Mouse (Mus musculus): Measurements from ENCODE around the gene Rcan1. TPM values are rescaled to one million over a fixed set of nuclear protein-coding genes. Genes with fewer than 3 reads are reported as not detected.
"Not testable (repeated sequence)": the region's sequence is repeated elsewhere in the genome, so short reads cannot be mapped to it uniquely, and the experiment has no call there.

The Rcan1 gene
- 37.4 and 46.9 TPM in 2 replicates for polyA plus RNA-seq (2014; fragmentation: Nextera tagmentation; extraction: Ambion mirVana)

GRCm38 (mm10) chr16:92470706-92471105 is at the start of gene Rcan1:
Gene Rcan1, minus strand, starts transcription at chr16:92470867.
- Histone ChIP-seq H3K9me3 (ENCODE audit: control insufficient read depth, low read length) (no peaks in the 10 kb centered on the region), H3K4me3 (ENCODE audit: low read depth, low read length) (no peak within 1 kb of the TSS)
- no peak for ATAC-seq (replicated peaks; ENCODE audit: low FRiP score)

GRCm38 (mm10) chr16:92519820-92520492 is 49.3 kb upstream of the Rcan1 start:
- Histone ChIP-seq H3K9ac (ENCODE audit: low read length) (no peak overlapping the region), H3K9me3 (ENCODE audit: control insufficient read depth, low read length) (no peaks in the 10 kb centered on the region), H3K27me3 (ENCODE audit: control insufficient read depth, insufficient read depth, low read length) (no peaks in the 10 kb centered on the region), H3K4me2 (ENCODE audit: low read depth, low read length, severe bottlenecking) (no peak overlapping the region), H3K4me3 (ENCODE audit: low read depth, low read length) (no peak overlapping the region), H3K4me1 (replicated peaks; ENCODE audit: control insufficient read depth, insufficient read depth, low read length) (no peaks in the 10 kb centered on the region), H3K27ac (ENCODE audit: low read depth, low read length) (no peak overlapping the region), H3K36me3 (ENCODE audit: control insufficient read depth, insufficient read depth, low read length) (no peaks in the 10 kb centered on the region)
- DNase-seq (ENCODE audit: low spot score): peak; percentile 76
- WGBS: 55% methylated on average over 13 of the region's 13 CpGs
- ATAC-seq (replicated peaks; ENCODE audit: low FRiP score): 0 out of 2 replicates have a peak, but pooled peaks have one; percentile 46

More at GRCm38 (mm10) chr16:92470706-92471105, at the start of gene Rcan1:
- no peaks in the 10 kb centered on the region for H3K27me3 ChIP-seq (ENCODE audit: control insufficient read depth, insufficient read depth, low read length)
- WGBS: 73% methylated on average over 6 of the region's 6 CpGs
- DNase-seq (ENCODE audit: low spot score): no peak
- no peak within 1 kb of the TSS for H3K27ac ChIP-seq (ENCODE audit: low read depth, low read length)
- no peak within 1 kb of the TSS for H3K4me2 ChIP-seq (ENCODE audit: low read depth, low read length, severe bottlenecking)
- no peak within 1 kb of the TSS for H3K9ac ChIP-seq (ENCODE audit: low read length)
- H3K36me3 ChIP-seq (ENCODE audit: control insufficient read depth, insufficient read depth, low read length): no peaks in the 10 kb centered on the region
- H3K4me1 ChIP-seq (replicated peaks; ENCODE audit: control insufficient read depth, insufficient read depth, low read length): no peaks in the 10 kb centered on the region

- Histone ChIP-seq H3K4me2 (ENCODE audit: low read depth, low read length, severe bottlenecking) (no peak overlapping the region), H3K27ac (ENCODE audit: low read depth, low read length) (no peak overlapping the region), H3K36me3 (ENCODE audit: control insufficient read depth, insufficient read depth, low read length) (no peaks in the 10 kb centered on the region), H3K27me3 (ENCODE audit: control insufficient read depth, insufficient read depth, low read length) (no peaks in the 10 kb centered on the region), H3K9ac (ENCODE audit: low read length) (no peak overlapping the region), H3K9me3 (ENCODE audit: control insufficient read depth, low read length) (no peaks in the 10 kb centered on the region), H3K4me3 (ENCODE audit: low read depth, low read length) (no peak overlapping the region), H3K4me1 (replicated peaks; ENCODE audit: control insufficient read depth, insufficient read depth, low read length) (no peaks in the 10 kb centered on the region)
- DNase-seq (ENCODE audit: low spot score): no peak
- no peak for ATAC-seq (replicated peaks; ENCODE audit: low FRiP score)
- WGBS: 67% methylated on average over 4 of the region's 4 CpGs
Observed at GRCm38 (mm10) chr16:92518718-92519117, 48.1 kb upstream of the Rcan1 start.

- WGBS: 91% methylated on average over 9 of the region's 9 CpGs
- ATAC-seq (replicated peaks; ENCODE audit: low FRiP score) (no peak), DNase-seq (ENCODE audit: low spot score) (no peak)
- Histone ChIP-seq H3K9ac (ENCODE audit: low read length) (no peak overlapping the region), H3K36me3 (ENCODE audit: control insufficient read depth, insufficient read depth, low read length) (no peaks in the 10 kb centered on the region), H3K4me2 (ENCODE audit: low read depth, low read length, severe bottlenecking) (no peak overlapping the region), H3K4me1 (replicated peaks; ENCODE audit: control insufficient read depth, insufficient read depth, low read length) (no peaks in the 10 kb centered on the region), H3K9me3 (ENCODE audit: control insufficient read depth, low read length) (no peaks in the 10 kb centered on the region), H3K4me3 (ENCODE audit: low read depth, low read length) (no peak overlapping the region), H3K27ac (ENCODE audit: low read depth, low read length) (no peak overlapping the region), H3K27me3 (ENCODE audit: control insufficient read depth, insufficient read depth, low read length) (no peaks in the 10 kb centered on the region)
Observed at GRCm38 (mm10) chr16:92516139-92516538, 45.5 kb upstream of the Rcan1 start.

- not testable (repeated sequence) for H3K4me2 ChIP-seq (ENCODE audit: low read depth, low read length, severe bottlenecking); H3K27me3 ChIP-seq (ENCODE audit: control insufficient read depth, insufficient read depth, low read length); DNase-seq (ENCODE audit: low spot score); H3K36me3 ChIP-seq (ENCODE audit: control insufficient read depth, insufficient read depth, low read length); H3K4me3 ChIP-seq (ENCODE audit: low read depth, low read length); H3K9ac ChIP-seq (ENCODE audit: low read length); H3K27ac ChIP-seq (ENCODE audit: low read depth, low read length); H3K4me1 ChIP-seq (replicated peaks; ENCODE audit: control insufficient read depth, insufficient read depth, low read length); ATAC-seq (replicated peaks; ENCODE audit: low FRiP score); H3K9me3 ChIP-seq (ENCODE audit: control insufficient read depth, low read length)
- 84% methylated on average over 9 of the region's 9 CpGs for WGBS
Observed at GRCm38 (mm10) chr16:92514896-92515295, 44.2 kb upstream of the Rcan1 start.

GRCm38 (mm10) chr16:92511773-92512391 is 41.2 kb upstream of the Rcan1 start:
- DNase-seq (ENCODE audit: low spot score): peak; percentile 71
- ATAC-seq (replicated peaks; ENCODE audit: low FRiP score): peak; percentile 49
- H3K4me1 ChIP-seq (replicated peaks; ENCODE audit: control insufficient read depth, insufficient read depth, low read length): no peaks in the 10 kb centered on the region
- H3K4me3 ChIP-seq (ENCODE audit: low read depth, low read length): no peak overlapping the region
- no peak overlapping the region for H3K9ac ChIP-seq (ENCODE audit: low read length)
- no peak overlapping the region for H3K4me2 ChIP-seq (ENCODE audit: low read depth, low read length, severe bottlenecking)
- no peaks in the 10 kb centered on the region for H3K27me3 ChIP-seq (ENCODE audit: control insufficient read depth, insufficient read depth, low read length)
- no peaks in the 10 kb centered on the region for H3K9me3 ChIP-seq (ENCODE audit: control insufficient read depth, low read length)
- 56% methylated on average over 5 of the region's 5 CpGs for WGBS
- H3K27ac ChIP-seq (ENCODE audit: low read depth, low read length): no peak overlapping the region
- H3K36me3 ChIP-seq (ENCODE audit: control insufficient read depth, insufficient read depth, low read length): no peaks in the 10 kb centered on the region

GRCm38 (mm10) chr16:92510835-92511772 is 40.4 kb upstream of the Rcan1 start:
- Histone ChIP-seq H3K4me3 (ENCODE audit: low read depth, low read length) (no peak overlapping the region), H3K4me2 (ENCODE audit: low read depth, low read length, severe bottlenecking) (no peak overlapping the region), H3K9me3 (ENCODE audit: control insufficient read depth, low read length) (no peaks in the 10 kb centered on the region), H3K9ac (ENCODE audit: low read length) (no peak overlapping the region), H3K27me3 (ENCODE audit: control insufficient read depth, insufficient read depth, low read length) (no peaks in the 10 kb centered on the region), H3K27ac (ENCODE audit: low read depth, low read length) (no peak overlapping the region), H3K4me1 (replicated peaks; ENCODE audit: control insufficient read depth, insufficient read depth, low read length) (no peaks in the 10 kb centered on the region), H3K36me3 (ENCODE audit: control insufficient read depth, insufficient read depth, low read length) (no peaks in the 10 kb centered on the region)
- WGBS: 38% methylated on average over 13 of the region's 13 CpGs
- peak; percentile 51 for ATAC-seq (replicated peaks; ENCODE audit: low FRiP score)
- no peak for DNase-seq (ENCODE audit: low spot score)

- H3K4me3 ChIP-seq (ENCODE audit: low read depth, low read length): no peak overlapping the region
- H3K4me1 ChIP-seq (replicated peaks; ENCODE audit: control insufficient read depth, insufficient read depth, low read length): no peaks in the 10 kb centered on the region
- no peak for DNase-seq (ENCODE audit: low spot score)
- no peaks in the 10 kb centered on the region for H3K36me3 ChIP-seq (ENCODE audit: control insufficient read depth, insufficient read depth, low read length)
- H3K27ac ChIP-seq (ENCODE audit: low read depth, low read length): no peak overlapping the region
- WGBS: 79% methylated on average over 4 of the region's 4 CpGs
- H3K4me2 ChIP-seq (ENCODE audit: low read depth, low read length, severe bottlenecking): no peak overlapping the region
- no peaks in the 10 kb centered on the region for H3K27me3 ChIP-seq (ENCODE audit: control insufficient read depth, insufficient read depth, low read length)
- H3K9ac ChIP-seq (ENCODE audit: low read length): no peak overlapping the region
- ATAC-seq (replicated peaks; ENCODE audit: low FRiP score): no peak
- no peaks in the 10 kb centered on the region for H3K9me3 ChIP-seq (ENCODE audit: control insufficient read depth, low read length)
Observed at GRCm38 (mm10) chr16:92507573-92507972, 36.9 kb upstream of the Rcan1 start.
